Comparison of ENCODE assay signal across 8 mouse cellular contexts in the genomic region with DNA sequence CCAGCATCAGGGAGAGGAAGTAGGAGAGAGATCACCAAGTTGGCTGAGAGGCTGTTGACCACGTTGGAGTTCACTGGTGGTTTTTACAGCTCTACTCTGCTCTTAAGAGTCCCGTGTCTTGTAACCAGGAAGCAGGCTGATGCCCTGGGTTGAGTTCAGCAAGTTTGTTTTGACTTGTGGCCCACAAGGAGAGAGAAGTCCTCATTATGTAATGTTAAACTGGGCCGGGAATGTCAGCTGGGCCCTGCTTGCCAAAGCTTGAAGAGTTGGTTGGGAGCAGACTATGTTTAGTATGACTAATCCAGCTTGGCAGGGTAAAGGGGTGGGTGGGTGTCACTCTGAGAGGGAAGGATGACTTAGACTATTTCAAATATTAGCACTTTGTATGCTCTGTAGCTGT.
DNase-seq lines count a peak whose midpoint lies in the region; ATAC-seq and TF ChIP-seq lines count a peak whose summit lies in the region.
"Had no signal": no experiment of that assay in that cellular context is flagged by ENCODE, and none has a peak within 500 bp of the region (broad histone marks: within the 10 kb centered on the region; RNA-seq: fewer than 3 reads in every experiment).

No protein-coding gene starts in this region.

- no peak for ATAC-seq in kidney, embryonic 15.5 days (replicated peaks; ENCODE audit: low FRiP score)

- H3K27ac ChIP-seq in liver, adult 2 months (replicated peaks; ENCODE audit: insufficient read depth, low read depth, low read length): no peak overlapping the region
- peak overlapping the region; percentile 74 for H3K27ac ChIP-seq in gastrocnemius, adult 2 months
- 0 out of 2 replicates have a peak overlapping the region, but pooled peaks have one; percentile 23 for H3K27ac ChIP-seq in kidney, embryonic 15.5 days
- H3K27ac ChIP-seq: neural tube, embryonic 12.5 days had no signal

- no peaks in the 10 kb centered on the region for H3K9me3 ChIP-seq in kidney, embryonic 15.5 days (replicated peaks)
- H3K9me3 ChIP-seq: neural tube, embryonic 12.5 days had no signal

- no peak overlapping the region for H3K4me2 ChIP-seq in kidney, embryonic 15.5 days
- H3K4me2 ChIP-seq: neural tube, embryonic 12.5 days had no signal

- H3K9ac ChIP-seq in liver, adult 2 months (ENCODE audit: low read depth, low read length): no peak overlapping the region
- no peak overlapping the region for H3K9ac ChIP-seq in kidney, embryonic 15.5 days
- H3K9ac ChIP-seq: neural tube, embryonic 12.5 days had no signal

- DNase-seq in liver, adult 2 months (ENCODE audit: extremely low read depth, low read depth, low spot score): peak; percentile 70
- no peak for DNase-seq in liver
- DNase-seq in gastrocnemius, adult 2 months: peak; percentile 62
- peak; percentile 91 for DNase-seq in skeletal muscle tissue, adult 2 months (ENCODE audit: low read depth, low spot score)
- DNase-seq in c-Kit-positive CD71-positive TER-119-positive erythroid progenitor cells, embryonic 14.5 days (ENCODE audit: low spot score): no peak
- no peak for DNase-seq in embryo, embryonic 9.5 days (ENCODE audit: extremely low spot score)

- no peaks in the 10 kb centered on the region for H3K36me3 ChIP-seq in liver, adult 2 months (ENCODE audit: control insufficient read depth, insufficient read depth, low read length)
- H3K36me3 ChIP-seq in kidney, embryonic 15.5 days: no peaks in the 10 kb centered on the region
- H3K36me3 ChIP-seq: neural tube, embryonic 12.5 days had no signal

- peaks cover 2% of the 10 kb centered on the region; the same call in 1 of the 2 replicates for H3K4me1 ChIP-seq in liver, adult 2 months (ENCODE audit: control insufficient read depth, insufficient read depth, low read length)
- H3K4me1 ChIP-seq in kidney, embryonic 15.5 days: peaks cover 10% of the 10 kb centered on the region

- no peaks in the 10 kb centered on the region for H3K27me3 ChIP-seq in liver, adult 2 months (ENCODE audit: control insufficient read depth, insufficient read depth, low read length)
- no peaks in the 10 kb centered on the region for H3K27me3 ChIP-seq in kidney, embryonic 15.5 days
- H3K27me3 ChIP-seq: neural tube, embryonic 12.5 days had no signal

- 7% methylated on average over 3 of the region's 3 CpGs for WGBS in liver, adult 2 months
- 44% methylated on average over 3 of the region's 3 CpGs for WGBS in kidney, embryonic 15.5 days

- TF ChIP-seq POLR2A in liver, adult 2 months (IDR thresholded peaks at IDR 0.05; ENCODE audit: extremely low read depth, insufficient read depth, low read length): no peak

- intact Hi-C loops in gastrocnemius, adult 2 months (cut with DNase I): loop anchor here (2.0 to 10.0 kb wide), 3 partner anchors 136 to 462 kb away; partner anchors contain the start of gene Tcf7l2

- H3K79me2 ChIP-seq in liver, adult 2 months (ENCODE audit: control insufficient read depth, insufficient read depth, low read length): peaks cover 14% of the 10 kb centered on the region

- no peak overlapping the region for H3K4me3 ChIP-seq in liver, adult 2 months (ENCODE audit: insufficient read depth, low read depth, low read length)
- no peak overlapping the region for H3K4me3 ChIP-seq in gastrocnemius, adult 2 months
- no peak overlapping the region for H3K4me3 ChIP-seq in kidney, embryonic 15.5 days (replicated peaks)
- H3K4me3 ChIP-seq: neural tube, embryonic 12.5 days had no signal

- TF ChIP-seq CTCF in liver, adult 2 months (IDR thresholded peaks at IDR 0.05; ENCODE audit: low read depth, low read length): no peak
- TF ChIP-seq CTCF in gastrocnemius, adult 2 months (IDR thresholded peaks at IDR 0.05): no peak

Comparison
In these comparisons a context has a peak if more than half of its experiments do, and no peak if none do; other contexts are left out.
1. DNase-seq: peak in liver, adult 2 months (single experiment), gastrocnemius, adult 2 months (single experiment) and skeletal muscle tissue, adult 2 months (single experiment); none in liver (single experiment), c-Kit-positive CD71-positive TER-119-positive erythroid progenitor cells, embryonic 14.5 days (single experiment) and embryo, embryonic 9.5 days (single experiment).